Mouse (Mus musculus) adrenal gland (tissue): ENCODE measurements around the gene Efemp2.
"Not testable (repeated sequence)": the region's sequence is repeated elsewhere in the genome, so short reads cannot be mapped to it uniquely, and the experiment has no call there.

Experiments
- intact Hi-C: fragments of 180-260 bp; cut with DNase I; formaldehyde crosslinking; loops from one replicate; pipeline ENCODE4 v1.15.1; 2025

Gene Efemp2

DNA sequence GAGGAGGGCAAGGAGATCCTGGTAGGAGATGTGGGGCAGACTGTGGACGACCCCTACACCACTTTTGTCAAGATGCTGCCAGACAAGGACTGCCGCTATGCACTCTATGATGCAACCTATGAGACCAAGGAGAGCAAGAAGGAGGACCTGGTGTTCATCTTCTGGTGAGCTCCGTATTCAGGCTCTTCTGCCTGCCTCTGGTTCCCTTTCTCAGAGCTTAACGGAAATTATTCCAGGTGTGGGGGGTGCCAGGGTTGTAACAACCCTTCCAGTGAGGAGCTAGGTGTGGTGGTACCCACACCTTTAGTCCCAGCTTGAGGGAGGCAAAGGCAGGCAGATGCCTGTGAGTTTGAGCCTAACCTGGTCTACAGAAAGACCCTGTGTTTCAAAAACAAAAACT, 18.9 kb downstream of the Efemp2 start:
- intact Hi-C loops: no loop called here

DNA sequence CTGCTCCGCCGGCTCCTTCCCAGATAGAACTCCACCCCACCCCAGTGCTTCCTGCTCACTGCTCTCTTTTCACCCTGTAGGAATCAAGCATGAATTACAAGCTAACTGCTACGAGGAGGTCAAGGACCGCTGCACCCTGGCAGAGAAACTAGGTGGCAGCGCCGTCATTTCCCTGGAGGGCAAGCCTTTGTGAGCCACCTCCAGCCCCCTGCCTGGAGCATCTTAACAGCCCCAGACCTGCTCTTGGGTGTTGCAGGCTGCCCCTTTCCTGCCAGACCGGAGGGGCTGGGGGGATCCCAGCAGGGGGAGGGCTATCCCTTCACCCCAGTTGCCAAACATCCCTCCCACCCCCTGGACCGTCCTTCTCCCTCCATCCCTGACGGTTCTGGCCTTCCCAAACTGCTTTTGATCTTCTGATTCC, 19.6 kb downstream of the Efemp2 start:
- intact Hi-C loops: not testable (repeated sequence)

DNA sequence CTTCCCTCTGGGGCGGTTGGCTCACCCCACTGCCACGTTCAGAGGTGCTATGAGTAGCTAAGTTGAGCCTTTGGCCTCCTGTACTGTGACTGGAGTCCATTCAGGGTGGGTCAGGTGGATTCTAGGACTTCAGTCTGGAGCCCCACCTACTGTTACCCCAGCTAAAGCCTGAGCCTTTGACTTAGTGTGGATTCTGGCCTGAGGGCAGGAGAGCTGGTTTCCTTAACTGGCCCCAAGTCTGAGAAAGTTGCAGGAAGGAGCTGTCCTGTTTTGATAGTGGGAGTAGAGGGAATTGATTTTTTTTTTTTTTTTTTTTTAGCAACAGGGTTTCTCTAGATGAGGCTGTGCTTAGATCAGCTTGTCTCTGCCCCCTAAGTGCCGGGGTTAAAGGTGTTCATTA, 20.6 kb downstream of the Efemp2 start:
- intact Hi-C loops: no loop called here

DNA sequence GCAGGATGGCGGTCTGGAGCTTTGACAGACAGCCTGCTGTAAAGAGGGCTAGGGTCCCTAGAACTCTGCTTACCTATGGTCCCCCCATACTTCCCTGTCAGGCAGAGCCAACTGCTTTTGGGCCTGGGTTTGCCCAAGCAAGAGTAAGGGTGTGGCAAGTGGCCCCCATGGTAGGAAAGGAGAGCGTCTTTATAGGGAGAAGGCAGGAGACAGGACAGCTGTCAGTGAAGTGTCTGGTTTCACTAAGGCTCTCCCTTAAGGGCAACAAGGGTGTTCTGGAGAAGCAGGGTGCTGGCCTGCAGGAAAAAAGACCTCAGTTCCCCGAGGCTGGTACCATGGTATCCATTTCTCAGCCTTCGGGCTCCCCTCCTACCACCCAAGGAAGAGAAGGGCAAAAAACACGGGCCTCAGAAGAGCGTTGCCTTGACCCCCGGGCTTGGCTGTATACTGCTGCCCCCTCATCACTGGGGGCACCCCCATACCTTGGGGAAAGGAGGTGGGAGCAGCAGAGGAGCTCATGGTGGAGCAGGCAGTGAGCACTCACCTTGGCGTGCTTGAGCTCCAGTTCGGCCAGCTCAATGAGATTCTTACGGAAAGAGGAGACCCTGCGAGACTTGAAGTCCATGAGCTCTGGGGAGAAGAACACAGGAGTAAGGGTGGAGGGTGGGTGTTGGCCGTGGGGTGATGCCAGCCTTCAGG, 21.7 kb downstream of the Efemp2 start:
- intact Hi-C loops: no loop called here

DNA sequence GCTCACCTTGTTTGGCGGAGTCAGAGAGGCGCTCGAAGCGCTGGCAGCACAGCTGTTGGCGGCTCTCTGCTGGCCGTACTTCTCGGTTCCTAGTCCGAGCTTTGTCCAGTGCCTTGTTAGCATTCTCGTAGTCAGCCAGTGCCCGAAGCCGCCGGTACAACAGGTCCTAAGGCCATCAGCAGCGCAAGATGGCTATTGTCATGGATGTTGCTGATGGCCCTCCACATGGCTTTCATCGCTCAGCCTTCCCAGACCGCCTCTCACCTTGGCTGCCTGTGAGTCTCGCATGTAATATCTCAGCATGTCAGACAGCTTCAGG, 22.3 kb downstream of the Efemp2 start:
- intact Hi-C loops: no loop called here

DNA sequence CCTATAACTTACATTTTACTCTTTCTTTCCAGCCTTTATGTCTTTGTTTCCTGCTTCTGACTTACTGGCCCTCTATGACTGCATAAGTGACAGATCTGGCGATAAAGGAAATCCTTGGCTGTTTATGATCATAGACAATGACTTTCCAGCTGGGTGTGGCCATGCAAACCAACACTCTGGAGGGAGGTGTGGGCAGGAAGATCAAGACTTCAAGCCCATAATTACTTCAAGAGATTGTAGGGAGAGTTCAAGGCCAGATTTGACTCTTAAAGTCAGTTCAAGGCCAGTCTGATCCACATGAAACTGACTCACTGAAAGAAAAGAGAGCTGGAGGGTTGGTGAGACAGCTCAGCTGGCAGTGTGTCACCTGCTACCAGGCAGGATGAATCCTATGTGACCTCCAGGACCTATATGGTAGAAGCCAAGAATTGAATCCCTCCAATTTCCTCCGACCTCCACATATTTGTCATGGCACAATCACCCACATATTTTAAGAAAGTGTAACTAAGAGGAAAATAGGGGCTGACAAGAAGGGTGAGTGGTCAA, 26.6 kb downstream of the Efemp2 start:
- intact Hi-C loops: no loop called here

DNA sequence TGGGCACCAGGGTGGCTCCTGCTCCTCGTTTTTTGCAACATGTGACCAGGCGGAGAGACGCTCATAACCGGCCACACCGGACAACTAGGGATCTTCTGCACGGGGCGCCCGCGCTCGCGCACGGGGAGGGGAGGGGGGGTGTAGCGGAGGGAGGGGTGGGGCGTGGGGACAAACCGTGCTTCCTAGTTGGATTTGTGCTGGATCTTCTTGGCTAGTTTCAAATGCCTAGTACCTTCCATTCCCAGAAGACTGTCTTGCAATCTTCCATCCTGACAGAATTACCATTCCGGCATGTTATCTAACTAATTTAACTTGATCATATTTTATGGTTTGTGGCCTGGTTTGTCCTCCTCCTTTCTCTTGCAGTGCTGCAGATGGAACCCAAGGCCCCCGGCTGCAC, 29.9 kb downstream of the Efemp2 start, which contains the start of gene 1700020D05Rik:
Gene 1700020D05Rik (minus strand): TSS at position 101 of the 400 bp plus-strand sequence.
- intact Hi-C loops: no loop called here

DNA sequence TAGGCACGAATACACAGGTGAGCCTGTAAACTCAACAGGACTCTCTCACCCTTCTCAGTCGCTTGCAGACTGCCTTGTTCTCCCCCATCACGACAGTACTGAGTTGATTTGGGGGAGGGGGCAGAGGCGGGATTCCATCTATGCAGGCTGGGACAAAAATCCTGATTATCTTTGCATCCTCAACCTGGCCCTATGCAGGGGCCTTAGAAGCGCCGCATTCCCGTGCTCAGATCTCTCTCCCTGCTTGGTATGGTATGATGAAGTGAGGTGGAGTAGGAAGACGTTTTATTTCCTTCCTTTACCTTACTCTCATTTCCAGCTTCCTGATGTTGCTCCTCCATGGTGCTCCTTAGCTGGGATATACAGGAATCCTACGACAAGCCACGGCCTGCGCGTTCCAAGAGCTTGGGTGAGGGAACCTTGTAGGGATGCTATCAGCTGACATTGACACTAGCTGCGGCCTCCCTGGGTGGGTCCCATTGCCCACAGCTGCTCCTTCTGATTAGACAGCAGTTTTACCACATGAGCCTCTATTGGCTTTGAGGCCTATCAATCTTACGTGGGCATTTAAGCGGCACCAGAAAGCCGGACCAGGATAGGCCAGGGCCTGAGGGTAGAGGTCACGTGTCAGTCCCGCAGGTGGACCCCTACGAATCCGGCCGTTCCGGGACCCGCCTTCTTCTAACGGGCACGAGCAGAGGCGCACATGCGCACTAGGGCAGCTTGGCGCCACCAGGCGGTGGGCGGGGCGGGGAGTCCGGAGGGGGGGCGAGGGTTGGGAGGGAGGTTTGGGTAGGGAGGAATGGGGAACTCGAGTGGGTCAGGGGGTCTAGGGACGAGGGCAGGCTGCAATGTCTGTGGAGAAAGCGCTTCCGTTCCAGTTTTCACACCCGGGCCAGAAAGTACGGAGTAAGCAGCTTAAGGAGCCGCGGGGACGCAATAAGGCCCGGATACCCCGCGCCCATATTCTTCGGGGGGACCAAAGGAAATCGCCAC, 36.6 kb downstream of the Efemp2 start, which contains the start of gene Snx32:
Gene Snx32 (minus strand): TSS at position 508 of the 996 bp plus-strand sequence.
- intact Hi-C loops: no loop called here

DNA sequence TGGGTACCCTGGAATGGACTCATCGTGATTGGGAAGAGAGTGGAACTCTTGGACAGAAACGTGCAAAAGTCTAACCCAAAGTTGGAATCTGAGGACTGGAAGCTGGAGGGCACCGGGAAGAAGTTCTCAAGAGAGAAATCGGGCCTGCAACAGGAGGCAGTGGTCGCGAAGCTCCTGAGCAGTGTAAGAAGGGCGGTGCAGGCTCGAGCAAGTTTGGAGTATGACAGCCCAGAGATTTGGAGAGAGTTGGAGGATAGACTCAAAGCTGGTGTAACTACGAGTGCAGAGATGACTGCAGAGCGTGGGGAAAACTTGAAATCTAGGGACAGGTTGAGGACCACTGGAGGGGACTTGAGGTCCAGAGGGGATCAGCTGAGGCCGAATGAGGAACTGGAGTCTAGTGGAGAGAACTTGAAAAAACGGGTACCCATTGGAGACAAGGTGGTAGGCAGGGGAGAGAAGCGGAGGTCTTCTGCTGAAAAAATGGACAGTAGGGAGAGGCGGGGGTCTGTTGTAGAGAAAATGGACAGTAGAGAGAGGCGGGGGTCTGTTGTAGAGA, 37.4 kb downstream of the Efemp2 start:
- intact Hi-C loops: no loop called here

DNA sequence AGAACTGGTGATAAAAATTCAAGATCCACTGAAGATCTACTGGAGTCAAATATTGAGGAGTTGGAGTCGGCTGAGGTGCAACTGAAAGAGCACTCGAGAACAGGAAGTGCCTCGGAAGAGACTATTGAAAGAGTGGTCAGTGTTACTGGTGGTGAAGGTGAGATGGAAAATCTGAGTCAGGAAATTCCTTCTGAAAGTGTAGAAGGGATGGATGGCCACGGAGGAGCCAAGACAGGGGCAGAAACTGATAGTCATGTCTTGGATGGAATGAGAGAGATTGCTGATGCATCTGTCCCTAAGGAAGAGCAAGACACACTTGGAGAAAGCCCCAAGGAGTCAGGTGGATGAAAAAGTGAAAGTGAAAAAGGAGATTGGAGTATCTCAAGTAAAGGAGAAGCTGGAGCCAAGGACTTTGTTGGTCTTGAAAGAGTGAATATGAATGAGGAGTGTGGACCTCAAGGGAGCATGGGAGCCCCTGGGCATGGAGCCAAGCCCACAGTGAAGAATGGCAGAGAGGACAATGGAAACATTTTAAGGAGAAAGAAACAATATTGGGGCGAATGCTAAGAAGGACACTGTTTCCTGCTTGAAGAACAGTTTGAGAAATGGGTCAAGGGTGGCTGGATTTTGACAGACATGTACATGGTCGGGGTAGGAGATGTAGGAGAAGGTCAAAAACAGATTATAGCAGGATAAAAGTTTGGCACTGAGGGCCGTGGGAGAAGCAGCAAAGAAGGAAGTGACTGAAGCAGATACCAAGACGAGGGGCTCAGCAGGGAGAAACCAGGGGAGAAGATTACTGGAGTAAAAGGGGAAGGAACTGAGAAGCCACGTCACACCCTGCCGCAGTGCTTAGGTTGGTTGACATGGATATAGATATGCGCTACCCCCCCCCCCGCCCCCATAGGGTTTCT, 38.6 kb downstream of the Efemp2 start:
- intact Hi-C loops: no loop called here

DNA sequence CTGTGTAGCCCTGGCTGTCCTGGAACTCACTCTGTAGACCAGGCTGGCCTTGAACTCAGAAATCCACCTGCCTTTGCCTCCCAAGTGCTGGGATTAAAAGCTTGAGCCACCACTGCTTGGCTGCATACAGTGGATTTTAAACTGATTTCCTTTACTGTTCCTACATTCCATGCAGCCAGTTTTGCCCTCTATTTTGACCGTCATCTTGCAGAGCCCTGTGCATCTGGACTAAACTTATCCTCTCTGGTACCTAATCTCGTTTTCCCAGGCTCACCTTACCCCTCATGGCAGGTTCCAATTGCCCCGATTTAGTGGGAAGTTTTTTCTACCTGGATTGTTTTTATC, 39.2 kb downstream of the Efemp2 start:
- intact Hi-C loops: no loop called here

DNA sequence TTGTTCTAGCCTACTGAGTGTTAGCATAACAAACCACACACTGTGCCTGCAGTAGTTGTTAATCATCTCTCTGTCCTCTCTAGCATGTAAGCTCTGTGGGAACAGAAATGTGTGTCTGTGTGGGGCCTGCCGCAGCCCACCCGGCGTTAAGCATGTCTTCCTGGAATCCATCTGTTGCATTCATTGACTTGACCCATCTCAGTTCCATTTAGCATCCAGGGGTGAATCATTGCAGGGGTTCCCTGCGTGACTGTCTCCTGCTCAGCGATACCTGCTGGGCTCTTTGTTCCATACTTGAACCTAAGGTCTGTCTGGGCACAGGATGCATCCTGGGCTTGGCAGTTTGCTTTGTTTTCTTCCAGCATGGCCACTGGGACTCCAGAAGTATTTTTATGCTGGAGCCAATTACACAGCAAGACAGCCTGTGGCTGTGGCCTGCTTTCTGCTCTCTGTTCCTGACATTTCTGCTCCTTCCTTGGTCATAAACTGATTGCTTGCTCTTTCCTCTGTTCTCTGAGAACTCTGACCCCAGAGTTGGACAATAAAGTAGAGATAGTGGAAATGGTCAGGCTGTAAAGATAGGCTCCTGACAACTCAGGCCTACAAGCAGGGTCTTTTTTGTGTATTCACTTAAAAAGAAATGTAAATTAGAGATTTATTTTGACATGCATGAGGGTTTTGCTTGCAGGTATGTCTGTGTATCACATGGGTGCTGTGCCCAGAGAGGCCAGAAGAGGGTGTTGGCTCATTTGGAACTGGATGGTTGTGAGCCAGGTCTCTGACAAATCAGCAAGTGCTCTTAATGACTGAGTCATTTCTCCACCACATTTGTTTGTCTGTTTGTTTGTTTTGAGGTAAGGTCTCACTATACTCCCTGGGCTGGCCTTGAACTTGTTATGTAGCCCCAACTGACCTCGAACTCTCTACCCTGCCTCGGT, 42.4 kb downstream of the Efemp2 start:
- intact Hi-C loops: no loop called here

DNA sequence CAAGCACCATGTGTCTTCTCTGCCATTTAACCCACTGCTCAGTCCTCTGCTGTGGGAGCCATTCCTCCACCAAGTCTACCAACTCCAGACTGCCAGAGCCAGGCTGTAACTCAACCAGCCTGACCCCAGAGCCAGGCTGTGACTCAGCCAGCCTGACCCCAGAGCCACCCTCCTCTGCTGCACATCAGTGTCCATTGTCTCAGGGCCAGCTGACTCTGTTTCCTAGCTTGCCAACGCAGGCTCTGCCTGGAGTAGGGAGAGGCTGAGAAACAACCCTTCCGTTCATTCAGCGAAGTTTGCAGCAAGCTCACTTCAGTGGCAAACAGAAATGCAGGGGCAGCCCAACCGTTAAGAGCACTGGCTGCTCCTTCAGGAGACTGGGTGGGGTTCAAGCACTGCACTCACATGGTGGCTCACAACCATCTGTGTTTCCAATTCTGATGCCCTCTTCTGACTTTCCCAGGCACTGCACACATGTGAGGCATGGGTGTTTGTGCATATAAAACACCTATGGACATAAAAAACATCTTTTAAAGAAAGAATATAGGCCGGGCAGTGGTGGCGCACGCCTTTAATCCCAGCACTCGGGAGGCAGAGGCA, 43.3 kb downstream of the Efemp2 start:
- intact Hi-C loops: no loop called here

DNA sequence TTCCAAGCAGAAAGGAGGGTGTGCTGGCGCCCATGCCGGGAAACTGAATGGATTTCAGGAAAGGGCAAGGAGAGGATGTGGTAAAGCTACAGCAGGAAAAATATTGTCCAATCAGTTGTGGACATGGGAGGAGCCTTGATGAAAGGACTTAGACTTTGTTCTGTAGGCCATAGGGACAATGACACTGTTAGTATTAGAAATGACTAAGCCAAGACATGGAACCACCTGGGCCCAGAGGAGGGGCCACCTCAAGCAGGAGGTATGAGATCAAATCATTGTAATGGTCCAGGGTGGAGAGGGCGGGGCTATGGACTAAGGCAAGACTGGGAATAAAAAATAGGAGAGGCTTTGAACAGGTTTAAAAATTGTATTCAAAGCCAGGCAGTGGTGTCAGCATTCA, 45.0 kb downstream of the Efemp2 start:
- intact Hi-C loops: no loop called here

DNA sequence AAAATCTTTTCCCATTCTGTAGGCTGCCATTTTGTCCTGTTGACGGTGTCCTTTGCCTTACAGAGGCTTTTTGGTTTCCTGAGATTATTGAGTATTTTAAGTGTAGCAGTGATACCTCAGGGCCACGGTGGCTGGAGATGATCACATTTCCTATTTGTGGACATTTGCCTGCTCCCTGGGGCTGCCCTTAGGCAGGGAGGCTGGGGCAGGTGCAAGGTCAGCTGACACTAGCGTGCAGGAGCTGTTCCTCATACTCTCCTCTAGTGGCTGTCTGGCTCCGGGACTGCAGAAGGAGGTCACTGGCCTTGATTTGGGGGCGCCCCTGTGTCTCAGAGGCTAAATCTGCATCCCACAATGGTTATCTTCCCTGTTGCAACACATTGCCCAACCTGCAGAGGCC, 51.5 kb downstream of the Efemp2 start:
- intact Hi-C loops: loop anchor here (10.0 kb wide), 1 partner anchor 260 kb away; no protein-coding TSS in a partner anchor

DNA sequence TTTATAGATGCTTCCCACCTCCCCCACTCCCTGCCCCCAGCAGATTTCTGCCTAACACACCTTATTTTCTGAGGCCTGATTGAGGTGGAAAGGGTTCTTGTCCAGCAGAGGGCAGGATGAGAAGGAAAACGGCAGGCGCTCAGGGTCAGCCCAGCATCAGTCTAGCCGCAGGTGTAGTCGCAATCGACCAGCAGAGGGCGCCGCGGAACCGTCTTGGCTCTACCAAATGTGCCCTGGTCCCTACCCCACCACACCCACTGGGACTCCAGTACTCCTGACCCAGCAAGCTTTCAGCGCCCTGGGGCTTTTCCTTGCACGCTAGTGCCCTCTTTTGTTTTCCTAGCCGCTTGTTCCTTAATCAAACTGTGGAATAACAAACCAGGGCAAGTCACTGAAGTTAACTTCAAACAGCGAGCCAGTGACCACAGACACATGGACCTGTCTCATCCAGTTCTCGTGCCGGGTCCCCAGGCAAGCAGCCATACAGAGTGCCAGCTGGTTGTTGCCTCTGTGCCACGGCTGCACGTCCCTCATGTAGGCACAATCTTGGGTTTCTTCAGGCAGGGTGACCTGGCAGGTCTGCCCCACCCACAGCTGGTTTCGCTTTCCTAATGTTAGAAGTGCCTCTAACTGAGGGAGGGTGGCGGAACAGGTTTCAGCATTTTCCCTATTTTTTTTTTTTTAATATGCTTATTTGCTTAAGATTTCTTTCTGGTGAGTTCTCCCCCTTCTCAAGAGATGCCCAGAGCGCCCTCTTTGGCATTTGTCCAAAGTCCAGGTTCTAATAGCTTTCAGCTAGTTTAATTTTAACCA, 55.8 kb downstream of the Efemp2 start:
- intact Hi-C loops: loop anchor here (1.0 to 10.0 kb wide), 2 partner anchors 39 to 255 kb away; partner anchors contain the start of gene Ap5b1

DNA sequence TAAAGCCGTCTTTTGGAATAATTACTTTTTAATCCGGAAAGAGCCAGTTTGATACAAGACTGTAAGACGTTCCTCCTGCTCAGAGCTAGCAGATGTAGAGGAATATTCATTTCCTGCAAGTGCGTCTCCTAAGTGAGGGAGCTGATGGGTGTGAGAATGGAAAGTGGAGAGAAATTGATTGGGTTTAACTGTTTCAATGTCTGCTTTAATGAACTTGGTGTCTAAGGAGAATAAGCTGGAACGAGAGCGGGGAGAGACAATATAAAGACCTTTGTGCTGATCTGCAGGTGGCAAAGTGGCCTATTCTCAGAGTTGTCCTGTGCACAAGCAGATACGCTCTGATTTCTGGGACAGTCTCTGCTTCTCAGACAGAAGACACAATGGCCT, 56.4 kb downstream of the Efemp2 start:
- intact Hi-C loops: no loop called here
